Mouse (Mus musculus) myocyte (in vitro differentiated cells): ENCODE results near the gene Ccr10.

Experiments used
- CEBPB ChIP-seq: IDR thresholded peaks from 2 replicates; pipeline ENCODE4 v1.6.1; 2011; ENCODE audit warnings: mild to moderate bottlenecking, moderate library complexity; ENCODE audit not compliant: poor library complexity, insufficient read depth, severe bottlenecking
- E2F4 ChIP-seq: IDR thresholded peaks from one replicate; pipeline ENCODE4 v1.6.1; 2011; ENCODE audit warnings: mild to moderate bottlenecking, control low read depth, moderate library complexity; ENCODE audit not compliant: insufficient read depth
- MAX ChIP-seq: IDR thresholded peaks from one replicate; pipeline ENCODE4 v1.6.1; 2011; ENCODE audit warnings: low read depth, mild to moderate bottlenecking, control low read depth
- MYOG ChIP-seq, 3 experiments: IDR thresholded peaks; one replicate each; pipeline ENCODE4 v1.6.1; 2011; ENCODE audit warnings: control low read depth in 2 of 3, low read depth in 2 of 3, mild to moderate bottlenecking in 2 of 3; ENCODE audit not compliant: insufficient read length in 2 of 3, control insufficient read depth in 1 of 3, insufficient read depth in 1 of 3
- POLR2A ChIP-seq: IDR thresholded peaks from one replicate; pipeline ENCODE4 v1.6.1; 2011; ENCODE audit warnings: low read depth, mild to moderate bottlenecking, control low read depth, moderate library complexity; ENCODE audit not compliant: insufficient read length
- POLR2AphosphoS2 ChIP-seq: IDR thresholded peaks from one replicate; pipeline ENCODE4 v1.6.1; 2011; ENCODE audit warnings: low read depth, control low read depth; ENCODE audit not compliant: insufficient read length
- REST ChIP-seq: IDR thresholded peaks from one replicate; pipeline ENCODE4 v1.6.1; 2011; ENCODE audit warnings: mild to moderate bottlenecking, control low read depth, moderate library complexity; ENCODE audit not compliant: insufficient read depth, insufficient read length
- SRF ChIP-seq: IDR thresholded peaks from one replicate; pipeline ENCODE4 v1.6.1; 2011; ENCODE audit warnings: low read depth; ENCODE audit not compliant: control insufficient read depth, insufficient read length
- TCF12 ChIP-seq: IDR thresholded peaks from one replicate; pipeline ENCODE4 v1.6.1; 2011; ENCODE audit warnings: mild to moderate bottlenecking, control low read depth; ENCODE audit not compliant: poor library complexity, insufficient read depth, severe bottlenecking
- TCF3 ChIP-seq: IDR thresholded peaks from one replicate; pipeline ENCODE4 v1.6.1; 2011; ENCODE audit warnings: low read depth, control low read depth; ENCODE audit not compliant: insufficient read length
- USF1 ChIP-seq: IDR thresholded peaks from one replicate; pipeline ENCODE4 v1.6.1; 2011; ENCODE audit warnings: low read depth, mild to moderate bottlenecking, control low read depth, moderate library complexity

- TF ChIP-seq POLR2A (no peak), E2F4 (no peak), MYOG (IDR thresholded peaks at IDR 0.05; ENCODE audit: control insufficient read depth in 1 of 3, insufficient read depth in 1 of 3, insufficient read length in 2 of 3, low read depth in 2 of 3) (no peak), TCF3 (no peak), USF1 (no peak), TCF12 (no peak), SRF (no peak), CEBPB (no peak), MAX (no peak), REST (no peak), POLR2AphosphoS2 (no peak)
These were observed 19.9 kb upstream of the Ccr10 start for GRCm38 (mm10) chr11:101195101-101195500.
